18 mouse cellular contexts compared by ENCODE assay signal in the genomic region with DNA sequence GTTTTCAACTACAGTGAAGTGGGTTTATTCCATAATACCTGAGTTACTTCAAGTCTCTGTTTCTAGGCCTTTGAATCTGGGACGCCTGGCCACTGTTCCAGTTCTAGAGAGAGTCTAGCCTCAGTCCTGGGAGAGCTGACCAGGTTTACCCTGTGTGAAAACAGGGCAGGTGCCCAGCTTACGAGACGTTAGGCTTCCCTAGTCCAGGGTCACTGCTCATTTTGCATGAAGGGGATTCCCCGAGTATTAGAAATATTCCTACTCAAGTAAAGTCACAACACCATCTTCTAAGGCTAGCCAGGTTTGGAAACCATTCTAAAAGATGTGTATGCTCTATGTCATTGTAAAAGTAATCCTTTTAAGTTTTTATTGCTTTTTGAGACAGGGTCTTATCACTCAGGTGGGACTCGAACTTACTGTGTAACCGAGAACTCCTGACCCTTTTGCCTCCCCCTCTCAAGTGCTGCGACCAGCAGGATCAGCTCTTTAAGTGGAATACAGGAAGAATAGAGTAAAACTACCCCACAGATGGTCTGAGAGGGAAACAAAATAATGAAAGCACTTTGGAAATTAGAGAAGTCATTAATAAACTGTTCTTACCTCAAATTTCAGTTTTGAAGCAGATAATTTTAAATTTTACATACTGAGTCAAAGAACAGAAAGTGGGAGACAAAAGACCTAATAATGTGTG. TPM values are rescaled to one million over a fixed set of nuclear protein-coding genes. Genes with fewer than 3 reads are reported as not detected.
DNase-seq lines count a peak whose midpoint lies in the region; TF ChIP-seq lines count a peak whose summit lies in the region.
"Had no signal": no experiment of that assay in that cellular context is flagged by ENCODE, and none has a peak within 500 bp of the region (broad histone marks: within the 10 kb centered on the region; RNA-seq: fewer than 3 reads in every experiment).

No protein-coding gene starts in this region.

- in situ Hi-C loops in CH12.LX (cut with MboI; ENCODE audit: low pct_ligation_motif_present, low pct_unique_long_range_greater_than_20kb, low sequenced_read_pairs) = no loop called here

- peak; percentile 51 for DNase-seq in heart, adult 11 months
- no peak for DNase-seq in heart, postnatal 14 days
- peak; percentile 69 for DNase-seq in CH12.LX (ENCODE audit: extremely low read depth)
- no peak for DNase-seq in T-cell, adult 2 months (ENCODE audit: low spot score)
- DNase-seq: adrenal gland, adult 2 months; adrenal gland, adult 8-10 months; adrenal gland, postnatal 10 days; adrenal gland, postnatal 14 days; adrenal gland, postnatal 25 days; adrenal gland, postnatal 36 days; B cell, adult 2 months; cerebellum, adult 11 months; cerebellum, adult 11-12 months; cerebellum, adult 18-20 months; cerebellum, adult 2 months; cerebellum, adult 8-10 months had no signal

- no peaks in the 10 kb centered on the region; the same call in 1 of the 2 replicates for H3K79me2 ChIP-seq in CH12.LX (replicated peaks; ENCODE audit: control insufficient read depth, extremely low read depth, insufficient read depth, poor library complexity, severe bottlenecking)

- no peak; the same call in 1 of the 2 replicates for TF ChIP-seq RAD21 in CH12.LX (IDR thresholded peaks at IDR 0.05; ENCODE audit: low read depth, low read length)

- H3K4me3 ChIP-seq in CH12.LX (replicated peaks in 1 of 3; ENCODE audit: low read depth in 2 of 3, low read length in 2 of 3, poor library complexity in 1 of 3) = peak overlapping the region in 1 of 3 experiments; percentile 12

- peak overlapping the region; percentile 26; the same call in 1 of the 2 replicates for H3K9ac ChIP-seq in CH12.LX (ENCODE audit: insufficient read depth, low read depth)

- TF ChIP-seq POLR2A in CH12.LX (IDR thresholded peaks at IDR 0.05; ENCODE audit: low read depth, low read length) = 0 out of 2 replicates have a peak, but pooled peaks have one; percentile 26

- no peak for TF ChIP-seq CTCF in CH12.LX (conservative IDR thresholded peaks at IDR 0.05 in 1 of 2, IDR thresholded peaks at IDR 0.05 in 1 of 2; ENCODE audit: low read depth in 2 of 2, low read length in 2 of 2)

- no peaks in the 10 kb centered on the region for H3K27me3 ChIP-seq in CH12.LX (replicated peaks)
- H3K27me3 ChIP-seq: Patski had no signal

- H3K9me3 ChIP-seq in CH12.LX (replicated peaks; ENCODE audit: low read length) = no peaks in the 10 kb centered on the region
- H3K9me3 ChIP-seq: G1E had no signal

- H3K4me2 ChIP-seq in CH12.LX (ENCODE audit: insufficient read depth, low read depth, poor library complexity, severe bottlenecking) = peak overlapping the region; percentile 87

- peaks cover 5 to 47% of the 10 kb centered on the region in 2 experiments for H3K4me1 ChIP-seq in CH12.LX (ENCODE audit: control insufficient read depth in 1 of 2, insufficient read depth in 2 of 2)

- H3K36me3 ChIP-seq in CH12.LX (replicated peaks in 1 of 2; ENCODE audit: control insufficient read depth in 1 of 2, insufficient read depth in 1 of 2, low read length in 1 of 2) = peaks cover 25 to 60% of the 10 kb centered on the region in 2 experiments

- dilution Hi-C loops in CH12.LX (cut with MboI; ENCODE audit: extremely low pct_ligation_motif_present, extremely low pct_unique_long_range_greater_than_20kb, low sequenced_read_pairs) = no loop called here

- TF ChIP-seq EP300 in CH12.LX (IDR thresholded peaks at IDR 0.05; ENCODE audit: low read length) = peak; percentile 66

- intact Hi-C loops in heart, postnatal 14 days (cut with DNase I) = no loop called here

- H3K27ac ChIP-seq in CH12.LX (ENCODE audit: insufficient read depth, low read depth) = peak overlapping the region; percentile 91

TF ChIP-seq in CH12.LX, 34 proteins besides CTCF, POLR2A, EP300 and RAD21:
- TF ChIP-seq USF2 (conservative IDR thresholded peaks at IDR 0.05; ENCODE audit: low read depth, low read length) (no peak), NELFE (IDR thresholded peaks at IDR 0.05; ENCODE audit: low read depth, low read length) (no peak), BHLHE40 (IDR thresholded peaks at IDR 0.05; ENCODE audit: low read depth, low read length) (peak; percentile 75), MAZ (IDR thresholded peaks at IDR 0.05; ENCODE audit: low read depth, low read length) (no peak), NRF1 (IDR thresholded peaks at IDR 0.05; ENCODE audit: low read depth, low read length) (no peak), POLR2AphosphoS2 (IDR thresholded peaks at IDR 0.05; ENCODE audit: low read depth, low read length) (no peak), MYC (IDR thresholded peaks at IDR 0.05; ENCODE audit: low read depth, low read length) (0 out of 2 replicates have a peak, but pooled peaks have one; percentile 18), ZKSCAN1 (IDR thresholded peaks at IDR 0.05; ENCODE audit: borderline replicate concordance, low read depth, low read length) (no peak), MEF2A (IDR thresholded peaks at IDR 0.05; ENCODE audit: borderline replicate concordance, low read depth, low read length) (peak; percentile 24), UBTF (IDR thresholded peaks at IDR 0.05; ENCODE audit: low read depth, low read length) (no peak), TCF12 (IDR thresholded peaks at IDR 0.05; ENCODE audit: low read depth, low read length) (peak; percentile 72), KAT2A (IDR thresholded peaks at IDR 0.05; ENCODE audit: insufficient replicate concordance, low read length) (no peak), TBP (conservative IDR thresholded peaks at IDR 0.05; ENCODE audit: low read depth, low read length) (no peak), E2F4 (IDR thresholded peaks at IDR 0.05; ENCODE audit: insufficient replicate concordance, low read depth, low read length) (no peak; the same call in 1 of the 2 replicates), MAFK (IDR thresholded peaks at IDR 0.05; ENCODE audit: insufficient replicate concordance, low read length) (0 out of 2 replicates have a peak, but pooled peaks have one; percentile 8), CHD1 (IDR thresholded peaks at IDR 0.05; ENCODE audit: low read depth, low read length) (peak; percentile 94; the same call in 1 of the 2 replicates), USF1 (IDR thresholded peaks at IDR 0.05; ENCODE audit: low read depth, low read length) (no peak), JUND (conservative IDR thresholded peaks at IDR 0.05; ENCODE audit: low read depth, low read length) (no peak), MXI1 (IDR thresholded peaks at IDR 0.05; ENCODE audit: low read depth, low read length) (peak; percentile 79), ZMIZ1 (IDR thresholded peaks at IDR 0.05; ENCODE audit: low read depth, low read length) (no peak), ELF1 (IDR thresholded peaks at IDR 0.05; ENCODE audit: low read depth, low read length) (peak; percentile 45), SIN3A (IDR thresholded peaks at IDR 0.05; ENCODE audit: low read length) (peak; percentile 79), ETS1 (conservative IDR thresholded peaks at IDR 0.05; ENCODE audit: low read depth, low read length) (peak; percentile 56), ZC3H11A (IDR thresholded peaks at IDR 0.05; ENCODE audit: low read depth, low read length) (no peak), CHD2 (IDR thresholded peaks at IDR 0.05; ENCODE audit: low read length) (no peak), GABPA (IDR thresholded peaks at IDR 0.05; ENCODE audit: insufficient replicate concordance, low read depth, low read length) (no peak), RCOR1 (conservative IDR thresholded peaks at IDR 0.05; ENCODE audit: low read depth, low read length) (peak; percentile 43; the same call in 1 of the 2 replicates), PAX5 (IDR thresholded peaks at IDR 0.05; ENCODE audit: low read length) (no peak), JUN (IDR thresholded peaks at IDR 0.05; ENCODE audit: insufficient read depth, low read depth, low read length) (0 out of 2 replicates have a peak, but pooled peaks have one; percentile 39), SMC3 (IDR thresholded peaks at IDR 0.05; ENCODE audit: low read depth, low read length) (no peak; the same call in 1 of the 2 replicates), IRF4 (IDR thresholded peaks at IDR 0.05; ENCODE audit: low read depth, low read length) (peak; percentile 54; the same call in 1 of the 2 replicates), HCFC1 (IDR thresholded peaks at IDR 0.05; ENCODE audit: low read depth, low read length) (peak; percentile 31; the same call in 1 of the 2 replicates), MAX (IDR thresholded peaks at IDR 0.05; ENCODE audit: low read length) (no peak), ZNF384 (IDR thresholded peaks at IDR 0.05; ENCODE audit: low read depth, low read length) (peak; percentile 6; the same call in 1 of the 2 replicates)

RNA-seq across cellular contexts. Expression of a gene that starts 39.0 kb away (rescaled TPM):
- 10 to 100 TPM; 22.0 to 26.9 TPM for total RNA-seq in heart, postnatal 14 days (2021)
- total RNA-seq in CH12.LX (2012; rRNA removed) (20.4 and 22.6 TPM in 2 replicates), CH12.LX (2014; rRNA removed) (21.5 and 24.9 TPM in 2 replicates)
- 42.7 and 50.7 TPM in 2 replicates for polyA plus RNA-seq in CH12.LX (2012; ENCODE audit: insufficient read length, low read depth)

RNA-seq across cellular contexts. Expression of a gene that starts 39.3 kb away (rescaled TPM):
- total RNA-seq in heart, postnatal 14 days (2021) = 10 to 100 TPM in 1 of 2 experiments, 1 to 10 TPM in 1; 9.8 to 11.2 TPM
- 57.6 and 72.4 TPM in 2 replicates for total RNA-seq in CH12.LX (2012; rRNA removed)
- total RNA-seq in CH12.LX (2014; rRNA removed) = 113 and 138 TPM in 2 replicates
- 92.3 and 98.1 TPM in 2 replicates for polyA plus RNA-seq in CH12.LX (2012; ENCODE audit: insufficient read length, low read depth)

Comparison
In these comparisons a context has a peak if more than half of its experiments do, and no peak if none do; other contexts are left out.
1. DNase-seq: peak in heart, adult 11 months (single experiment) and CH12.LX (single experiment); none in heart, postnatal 14 days (0 of 2) and T-cell, adult 2 months (single experiment).
2. RNA of a gene that starts 39.3 kb away (total RNA-seq): 57.6 to 138 TPM in CH12.LX; 9.8 to 11.2 TPM in heart, postnatal 14 days; every median in the first group is over 4 times any median in the second.